Mouse (Mus musculus) embryonic stem cell, embryonic (primary cell): Measurements from ENCODE around the gene Pdia4.

ENCODE experiments used
- CTCF ChIA-PET, 4 experiments: fragments of 300-600 bp in 2 of 4; fragments of 350-600 bp in 2 of 4; sonication (Branson Sonifier 250); formaldehyde crosslinking; loops; one replicate each; lab custom pipeline; 2022; ENCODE audit warnings: inconsistent platforms in 2 of 4; lab: Charles Lee
- POLR2A ChIA-PET, 4 experiments: fragments of 300-600 bp in 2 of 4; fragments of 350-600 bp in 2 of 4; sonication (Branson Sonifier 250); formaldehyde crosslinking; loops; one replicate each; lab custom pipeline; 2022; ENCODE audit warnings: antibody characterized with exemption in 4 of 4, inconsistent platforms in 1 of 4; lab: Charles Lee

Pdia4 gene

DNA sequence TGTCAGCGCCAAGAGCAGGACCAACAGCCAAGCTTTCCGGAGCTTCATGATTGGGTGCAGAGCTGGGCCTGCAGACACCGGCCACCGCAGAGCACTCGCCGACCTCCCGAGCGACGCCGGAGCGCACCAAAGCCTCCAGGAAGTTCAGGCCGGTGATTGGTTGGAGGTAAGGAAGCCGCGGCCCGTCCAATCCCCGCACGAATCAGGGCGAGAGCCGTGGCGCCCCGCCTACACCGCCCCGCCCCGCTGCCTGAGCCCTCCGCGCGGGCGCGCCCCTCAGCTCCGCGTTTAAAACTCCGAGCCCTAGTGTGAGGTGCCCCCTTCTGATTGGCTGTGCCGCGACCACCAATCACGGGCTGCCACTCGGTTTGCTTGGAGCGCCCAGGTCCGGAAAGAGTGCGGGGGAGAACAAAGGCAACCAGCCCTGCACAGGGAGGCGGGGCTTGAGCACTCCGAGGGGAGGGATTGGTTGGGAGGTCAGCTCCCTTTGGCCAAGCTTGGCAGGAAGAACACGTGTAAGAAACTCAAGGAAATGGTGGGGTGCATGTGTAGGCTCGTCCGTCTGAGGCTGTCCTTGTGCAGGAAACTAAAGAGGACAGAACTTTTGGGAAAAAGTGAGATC lies at the start of gene Pdia4:
Gene Pdia4 (minus strand): TSS at position 174 of the 622 bp plus-strand sequence.
- POLR2A ChIA-PET, result interaction anchor here (0.6 to 11.4 kb wide), 51 partner anchors 8 to 1450 kb away, joined by 3 to 191 read pairs (median 5); partner anchors contain the start of genes Zfp398 (in 4 of the 4), Tra2a (in 1 of the 4), Zfp282 (in 1 of the 4) and Zfp786 (in 1 of the 4)
- CTCF ChIA-PET, result interaction anchor here in 3 of 4 experiments (0.6 to 2.4 kb wide), 15 partner anchors 14 to 1389 kb away, joined by 3 to 25 read pairs (median 4); partner anchors contain the start of genes Zfp398 (in 3 of the 3) and Zfp786 (in 1 of the 3)

DNA sequence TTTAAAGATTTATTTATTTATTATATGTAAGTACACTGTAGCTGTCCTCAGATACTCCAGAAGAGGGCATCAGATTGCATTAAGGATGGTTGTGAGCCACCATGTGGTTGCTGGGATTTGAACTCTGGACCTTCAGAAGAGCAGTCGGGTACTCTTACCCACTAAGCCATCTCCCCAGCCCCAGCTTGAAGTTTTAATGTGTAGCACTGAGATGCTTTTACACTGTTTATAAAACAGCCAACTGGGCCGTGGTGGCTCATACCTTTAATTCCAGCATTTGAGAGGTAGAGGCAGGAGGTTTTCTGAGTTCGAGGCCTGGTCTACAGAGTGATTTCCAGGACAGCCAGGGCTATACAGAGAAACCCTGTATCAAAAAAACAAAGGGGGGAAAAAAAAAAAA lies 44.5 kb upstream of the Pdia4 start:
- POLR2A ChIA-PET, result interaction anchor here in 1 of 4 experiments (0.6 to 0.8 kb wide), 2 partner anchors 19 to 20 kb away, joined by 3 read pairs; partner anchors contain the start of gene Zfp282
- CTCF ChIA-PET, result interaction anchor here in 2 of 4 experiments (1.1 to 1.3 kb wide), 3 partner anchors 19 to 159 kb away, joined by 3 to 4 read pairs (median 3); partner anchors contain the start of genes Zfp282 (in 1 of the 2) and Zfp398 (in 1 of the 2)

DNA sequence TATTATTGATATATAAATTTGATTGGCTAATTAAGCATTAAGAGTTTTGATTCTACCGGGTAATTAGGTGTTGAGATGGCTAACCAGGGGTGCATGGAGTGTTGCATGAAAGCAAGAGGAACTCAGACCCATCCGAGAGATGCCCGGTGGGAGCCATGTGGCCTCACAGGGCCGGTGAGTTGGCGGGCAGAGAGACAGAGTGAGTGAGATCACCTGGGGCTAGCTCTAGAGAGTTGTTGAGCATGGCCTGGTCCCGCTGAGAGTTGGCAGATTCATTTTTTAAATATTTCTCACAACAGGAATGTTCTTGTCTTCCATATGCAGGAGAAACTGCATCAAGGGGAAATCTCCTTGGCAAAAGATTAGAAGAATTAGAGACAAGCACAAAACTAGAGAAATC lies 44.0 kb upstream of the Pdia4 start:
- POLR2A ChIA-PET, result interaction anchor here in 1 of 4 experiments (2.9 kb wide), 1 partner anchor 11 kb away, joined by 23 read pairs; no protein-coding TSS in a partner anchor
- CTCF ChIA-PET, result interaction anchor here in 2 of 4 experiments (1.1 to 1.3 kb wide), 3 partner anchors 20 to 159 kb away, joined by 3 to 4 read pairs (median 3); partner anchors contain the start of genes Zfp282 (in 1 of the 2) and Zfp398 (in 1 of the 2)

DNA sequence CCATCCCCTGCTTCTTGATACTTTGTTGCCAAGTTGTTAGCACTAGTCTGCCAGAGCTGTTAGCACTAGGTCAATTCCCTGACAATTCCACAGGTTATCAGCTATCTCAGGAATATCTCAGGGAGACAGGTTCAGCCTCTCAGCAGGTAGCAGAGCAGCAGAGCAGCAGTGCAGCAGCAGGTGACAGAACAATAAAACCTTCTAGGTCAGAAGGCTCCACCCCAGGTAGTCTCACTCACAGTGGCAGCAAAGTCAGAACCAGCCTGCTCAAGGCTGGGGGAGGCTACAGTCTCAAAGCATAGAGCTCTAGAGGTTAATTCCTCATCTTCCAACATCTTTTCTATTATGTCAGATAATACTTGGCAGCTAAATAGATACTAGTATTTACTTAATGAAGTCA lies 32.5 kb upstream of the Pdia4 start:
- ChIA-PET POLR2A (interaction anchor here in 2 of 4 experiments (0.9 to 2.9 kb wide), 7 partner anchors 10 to 170 kb away, joined by 3 to 23 read pairs (median 4); partner anchors contain the start of genes Zfp398 (in 2 of the 2) and Zfp282 (in 1 of the 2)), CTCF (interaction anchor here in 3 of 4 experiments (0.6 to 1.5 kb wide), 4 partner anchors 10 to 131 kb away, joined by 3 to 13 read pairs (median 6); partner anchors contain the start of gene Zfp398 (in 3 of the 3))

DNA sequence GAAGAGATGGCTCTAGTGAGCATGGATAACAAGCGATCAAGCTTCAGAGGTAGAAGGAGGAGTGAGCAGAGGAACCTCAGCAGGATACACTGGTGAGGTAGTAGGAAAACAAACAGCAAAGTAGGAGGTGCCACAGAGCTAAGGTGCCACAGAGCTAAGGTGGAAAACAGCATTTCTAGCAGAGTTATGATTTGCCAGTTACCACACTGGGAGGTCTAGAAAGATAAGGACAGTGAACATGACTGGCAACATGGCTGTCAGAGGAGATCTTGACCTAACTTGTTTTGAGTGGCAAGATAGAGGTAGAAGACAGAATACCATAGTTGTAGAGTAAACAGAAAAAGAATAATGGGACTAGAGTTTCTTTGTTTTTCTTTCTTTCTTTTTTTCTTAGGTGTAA lies 29.1 kb upstream of the Pdia4 start:
- ChIA-PET POLR2A (no interaction called here), CTCF (no interaction called here)

DNA sequence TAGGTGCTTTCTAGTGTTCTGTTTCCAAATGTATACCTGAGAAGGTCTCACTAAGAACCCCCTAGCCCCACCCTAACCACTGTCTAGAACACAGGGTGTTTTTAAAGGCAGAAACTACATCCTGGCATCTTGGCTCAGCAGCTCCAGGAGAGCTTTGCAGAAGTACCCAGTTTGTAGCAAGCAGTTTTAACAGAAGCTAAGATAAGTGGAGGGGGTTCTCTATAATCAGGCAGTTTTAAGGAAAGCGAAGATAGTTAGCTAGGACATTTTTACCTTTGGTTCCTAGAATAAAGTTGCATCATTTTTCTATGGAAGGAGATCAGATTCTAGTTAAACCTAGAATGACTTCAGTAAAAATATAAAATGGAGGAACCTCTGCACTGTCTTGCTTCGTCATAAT lies 28.6 kb upstream of the Pdia4 start:
- POLR2A ChIA-PET, result no interaction called here
- CTCF ChIA-PET, result no interaction called here

DNA sequence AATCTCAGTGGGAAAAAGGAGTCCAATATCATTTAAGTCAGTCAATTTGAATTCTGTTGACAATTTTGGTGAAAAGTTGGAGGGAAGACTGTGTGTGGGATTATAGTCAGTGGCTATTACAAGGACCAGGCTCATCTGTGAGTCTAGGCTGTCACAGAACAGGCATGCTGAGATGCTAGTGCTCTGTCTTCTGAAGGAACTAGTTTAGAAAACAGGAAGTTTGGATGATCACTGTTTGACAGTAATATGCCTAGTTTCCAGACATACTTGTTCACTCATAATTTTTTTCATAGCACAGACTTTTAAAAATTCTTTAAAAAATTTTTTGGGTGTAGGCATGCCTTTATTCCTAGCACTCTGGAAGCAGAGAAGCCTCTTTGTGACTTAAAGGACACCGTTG lies 27.8 kb upstream of the Pdia4 start:
- CTCF ChIA-PET, result no interaction called here
- POLR2A ChIA-PET, result no interaction called here

DNA sequence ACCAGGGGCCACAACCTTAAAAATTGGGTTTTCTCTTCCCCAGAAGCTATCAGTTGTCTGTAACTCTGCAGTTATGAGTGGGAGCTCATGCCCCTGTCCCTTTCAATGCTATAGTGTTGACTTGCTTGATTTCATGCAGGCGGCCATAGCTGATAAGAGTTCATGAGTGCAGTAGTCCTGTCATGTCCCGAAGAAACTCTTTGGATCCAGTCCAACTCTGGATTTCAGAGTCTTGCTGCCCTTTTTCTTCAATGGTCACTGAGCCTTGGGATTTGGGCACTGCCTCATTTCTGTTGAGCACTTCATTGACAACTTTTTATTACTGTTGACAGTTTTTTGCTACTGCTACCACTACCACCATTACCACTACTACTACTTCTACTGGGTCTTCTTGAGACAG lies 24.4 kb upstream of the Pdia4 start:
- ChIA-PET CTCF (no interaction called here), POLR2A (interaction anchor here in 1 of 4 experiments (1.4 to 1.7 kb wide), 2 partner anchors 67 to 600 kb away, joined by 3 read pairs; no protein-coding TSS in a partner anchor)

DNA sequence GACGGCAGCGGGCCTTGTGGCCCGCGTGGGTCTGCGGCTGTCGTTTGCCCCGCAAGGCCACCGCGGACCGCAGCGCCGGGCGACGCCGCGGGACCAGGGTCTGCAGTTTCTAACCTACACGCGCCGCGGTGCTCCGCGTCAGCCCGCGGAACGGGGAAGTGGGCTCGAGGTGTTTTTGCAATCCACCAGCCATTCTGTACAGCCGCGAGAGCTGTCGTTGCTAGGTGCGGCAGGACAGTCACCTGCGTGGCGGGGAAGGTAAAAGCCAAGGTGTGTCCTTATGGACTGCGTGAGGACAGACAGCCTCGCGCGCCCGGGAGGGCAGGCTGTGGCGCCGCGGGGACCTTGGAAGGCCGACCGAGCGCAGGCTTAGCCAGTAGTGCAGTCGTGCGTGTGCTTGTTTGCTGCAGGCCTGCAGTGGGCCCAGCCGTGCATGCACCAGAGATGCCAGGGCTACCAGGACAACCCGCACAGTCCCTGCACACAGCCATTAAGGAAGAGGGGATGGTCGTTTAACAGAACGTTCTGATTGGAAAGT lies 22.8 kb upstream of the Pdia4 start:
- ChIA-PET CTCF (interaction anchor here (0.6 to 2.4 kb wide), 55 partner anchors 9 to 558 kb away, joined by 3 to 18 read pairs (median 4); partner anchors contain the start of genes Pdia4 (in 3 of the 4), Zfp282 (in 2 of the 4), Zfp746 (in 2 of the 4) and Zfp956 (in 1 of the 4)), POLR2A (interaction anchor here (0.5 to 3.7 kb wide), 53 partner anchors 9 to 877 kb away, joined by 3 to 30 read pairs (median 4); partner anchors contain the start of genes Pdia4 (in 4 of the 4), Ezh2 (in 1 of the 4), Zfp282 (in 1 of the 4) and Zfp956 (in 1 of the 4))

DNA sequence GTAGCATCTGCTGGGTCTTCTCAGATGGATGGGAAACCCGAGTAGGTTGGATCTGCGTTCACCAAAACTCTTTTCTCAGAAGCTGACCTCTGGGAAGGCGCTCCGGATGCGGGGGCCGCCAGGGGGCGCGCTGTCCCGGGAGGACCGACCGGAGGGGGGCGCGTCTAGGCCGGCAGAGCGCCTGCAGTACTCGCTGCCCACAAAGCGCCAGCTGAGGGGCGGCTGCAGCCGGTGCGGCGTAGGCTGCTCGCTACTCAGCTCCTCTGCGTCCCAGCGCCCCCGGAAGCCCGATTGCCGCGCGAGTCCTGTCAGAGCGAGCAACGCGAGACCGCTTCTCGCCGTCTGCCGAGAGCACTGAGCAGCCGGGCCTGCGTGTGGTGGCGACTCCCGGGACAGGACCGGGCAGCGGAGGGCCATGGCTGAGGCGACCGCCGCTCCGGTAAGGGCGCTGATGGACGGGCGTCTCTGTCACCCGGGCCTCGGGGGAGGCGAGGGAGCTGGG lies 22.3 kb upstream of the Pdia4 start, which contains the start of gene Zfp398:
Gene Zfp398 (plus strand): TSS at position 180 of the 502 bp plus-strand sequence.
- POLR2A ChIA-PET, result interaction anchor here (0.5 to 3.7 kb wide), 58 partner anchors 9 to 249 kb away, joined by 3 to 30 read pairs (median 4); partner anchors contain the start of genes Pdia4 (in 4 of the 4), Zfp956 (in 2 of the 4), Ezh2 (in 1 of the 4) and Zfp282 (in 1 of the 4)
- CTCF ChIA-PET, result interaction anchor here (0.6 to 2.4 kb wide), 63 partner anchors 9 to 254 kb away, joined by 3 to 18 read pairs (median 4); partner anchors contain the start of genes Pdia4 (in 3 of the 4), Zfp746 (in 3 of the 4), Zfp282 (in 2 of the 4) and Zfp956 (in 1 of the 4)

DNA sequence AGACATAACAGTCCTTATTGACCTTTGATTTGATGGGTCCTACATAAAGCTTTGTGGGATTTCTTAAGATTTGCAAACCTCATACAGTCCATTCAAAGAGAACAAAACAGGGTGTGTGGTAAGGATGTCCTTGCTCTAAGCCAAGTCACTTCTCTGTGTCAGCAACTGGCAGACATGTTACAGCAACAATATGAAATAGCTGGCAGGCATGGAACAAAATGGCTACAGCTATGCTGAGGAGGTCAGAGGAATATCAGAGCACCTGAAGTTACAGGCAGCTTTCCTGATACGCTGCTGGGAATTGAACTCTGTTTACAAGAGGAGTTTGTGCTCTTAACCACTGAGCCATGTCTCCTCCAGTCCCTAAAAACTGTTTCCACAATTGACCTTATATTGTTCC lies 19.0 kb upstream of the Pdia4 start:
- ChIA-PET CTCF (interaction anchor here (0.6 to 1.8 kb wide), 4 partner anchors 34 to 913 kb away, joined by 3 to 6 read pairs (median 4); no protein-coding TSS in a partner anchor), POLR2A (interaction anchor here in 3 of 4 experiments (0.6 to 1.6 kb wide), 6 partner anchors 9 to 44 kb away, joined by 3 to 6 read pairs (median 5); no protein-coding TSS in a partner anchor)

DNA sequence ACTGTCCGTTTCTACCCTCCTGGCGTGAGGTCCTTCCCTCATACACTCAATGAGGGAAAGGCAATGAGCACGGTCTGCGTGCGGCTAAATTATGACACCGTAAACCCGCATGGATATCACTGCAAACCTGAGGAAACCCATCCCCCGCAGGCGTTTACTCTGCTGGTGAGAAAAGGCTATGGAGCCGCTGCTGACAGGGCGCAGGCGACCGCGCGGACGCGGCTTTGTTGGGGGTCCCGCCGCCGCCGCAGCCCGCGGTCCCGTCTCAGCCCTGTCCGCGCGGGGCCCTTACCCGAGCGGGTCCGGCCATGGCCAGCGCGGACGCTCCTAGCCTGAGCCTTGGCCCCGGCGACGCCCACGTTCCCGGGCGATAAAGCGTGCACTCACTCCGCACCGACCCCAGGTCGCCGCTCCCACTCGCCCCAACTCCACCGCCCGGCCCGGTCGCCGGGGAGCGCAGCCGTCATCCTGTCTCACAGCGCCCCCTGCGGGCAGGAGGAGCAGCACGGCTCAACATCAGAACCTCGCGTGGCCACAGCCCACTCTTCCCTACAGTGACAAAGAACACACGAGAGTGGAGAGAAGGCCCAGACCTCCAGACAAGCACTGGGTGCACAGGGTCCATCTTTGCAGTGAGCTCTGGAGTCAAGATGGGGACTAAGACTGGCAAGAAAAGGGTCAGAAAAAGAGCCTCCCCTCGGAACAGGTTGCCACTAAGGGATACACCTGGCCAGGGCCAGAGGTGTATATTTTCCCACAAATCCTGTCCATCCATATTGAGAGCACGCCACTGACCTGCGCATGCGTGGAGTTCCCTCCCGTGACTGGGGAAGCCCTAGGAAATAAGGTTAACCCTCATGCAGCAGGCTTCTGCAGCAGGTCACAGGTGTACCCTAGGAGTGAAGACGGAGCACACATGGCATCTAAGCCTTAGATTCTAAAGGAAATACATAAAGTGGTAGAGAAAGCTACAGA lies 17.2 kb upstream of the Pdia4 start, which contains the start of gene Zfp786:
Gene Zfp786 (minus strand): TSS at position 764 of the 975 bp plus-strand sequence.
- ChIA-PET CTCF (interaction anchor here in 3 of 4 experiments (0.6 to 1.8 kb wide), 6 partner anchors 11 to 186 kb away, joined by 3 to 6 read pairs (median 3); partner anchors contain the start of gene Pdia4 (in 1 of the 3)), POLR2A (interaction anchor here (0.7 to 11.5 kb wide), 8 partner anchors 10 to 49 kb away, joined by 3 to 191 read pairs (median 4); partner anchors contain the start of gene Pdia4 (in 2 of the 4))

DNA sequence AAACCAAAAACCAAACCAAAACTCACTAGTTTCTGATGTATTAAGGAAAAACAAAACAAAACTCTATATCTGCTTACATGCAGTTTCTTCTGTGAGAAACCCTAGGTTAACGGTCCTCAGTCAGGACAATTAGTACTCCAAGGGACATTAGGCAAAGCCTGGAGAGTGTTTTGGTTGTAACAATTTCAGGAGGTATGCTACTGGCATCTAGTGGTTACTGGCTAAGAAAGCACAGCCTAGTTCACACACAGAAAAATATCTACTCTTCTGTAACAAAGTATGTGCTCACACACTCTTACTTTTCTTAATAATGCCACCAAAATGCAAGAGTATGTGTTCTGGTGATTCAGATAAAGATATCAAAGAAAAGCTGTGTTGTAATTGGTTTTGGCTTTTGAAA lies 15.7 kb upstream of the Pdia4 start:
- ChIA-PET POLR2A (interaction anchor here in 2 of 4 experiments (1.8 to 11.5 kb wide), 2 partner anchors 9 to 17 kb away, joined by 3 to 191 read pairs; partner anchors contain the start of gene Pdia4 (in 1 of the 2)), CTCF (interaction anchor here in 1 of 4 experiments (1.3 kb wide), 1 partner anchor 9 kb away, joined by 4 read pairs; no protein-coding TSS in a partner anchor)

DNA sequence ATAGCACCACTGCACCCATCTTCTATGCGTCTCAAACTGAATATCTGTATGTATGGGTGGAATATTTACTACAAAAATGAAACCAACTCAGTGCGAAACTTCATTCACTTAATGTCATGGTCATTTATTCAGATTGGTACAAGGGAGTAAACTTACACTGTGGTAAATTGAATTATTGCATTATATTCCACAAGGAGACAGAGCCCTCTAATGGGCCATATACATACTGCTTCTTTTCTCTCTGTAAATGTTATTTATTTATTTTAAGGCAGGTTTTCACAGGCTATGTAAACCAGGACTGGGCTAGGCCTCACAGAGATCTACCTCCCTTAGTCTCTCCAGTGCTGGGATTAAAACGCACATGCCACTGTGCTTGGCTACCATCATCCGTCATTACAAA lies 14.2 kb upstream of the Pdia4 start:
- ChIA-PET POLR2A (interaction anchor here in 1 of 4 experiments (9.3 to 11.5 kb wide), 2 partner anchors 15 to 35 kb away, joined by 100 to 191 read pairs; partner anchors contain the start of gene Pdia4), CTCF (interaction anchor here in 1 of 4 experiments (1.1 kb wide), 1 partner anchor 8 kb away, joined by 3 read pairs; the partner anchor contains the start of gene Zfp398)

DNA sequence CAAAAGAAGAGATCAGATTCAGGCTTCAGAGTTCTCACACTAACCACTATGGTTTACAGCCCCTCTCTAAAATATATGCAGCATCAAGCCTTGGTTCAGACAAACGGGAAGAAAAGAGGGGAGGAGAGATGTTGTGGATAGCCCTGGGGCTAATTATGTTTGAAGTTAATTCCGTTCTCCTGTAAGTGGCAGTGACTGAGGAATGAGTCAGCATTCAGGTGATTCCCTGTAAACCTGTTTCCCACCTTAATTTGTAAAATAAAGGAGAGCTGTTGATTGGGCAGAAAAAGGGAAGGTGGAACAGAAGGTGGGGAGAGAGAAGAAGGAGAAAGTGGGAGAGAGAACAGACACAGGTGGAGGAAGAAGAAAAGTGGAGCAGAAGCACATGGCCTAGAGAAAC lies 11.0 kb upstream of the Pdia4 start:
- ChIA-PET CTCF (interaction anchor here in 3 of 4 experiments (0.9 to 2.8 kb wide), 4 partner anchors 11 to 25 kb away, joined by 4 to 9 read pairs (median 4); partner anchors contain the start of gene Zfp398 (in 3 of the 3)), POLR2A (interaction anchor here in 3 of 4 experiments (1.0 to 11.5 kb wide), 25 partner anchors 8 to 155 kb away, joined by 3 to 191 read pairs (median 6); partner anchors contain the start of genes Pdia4 (in 3 of the 3) and Zfp398 (in 3 of the 3))

DNA sequence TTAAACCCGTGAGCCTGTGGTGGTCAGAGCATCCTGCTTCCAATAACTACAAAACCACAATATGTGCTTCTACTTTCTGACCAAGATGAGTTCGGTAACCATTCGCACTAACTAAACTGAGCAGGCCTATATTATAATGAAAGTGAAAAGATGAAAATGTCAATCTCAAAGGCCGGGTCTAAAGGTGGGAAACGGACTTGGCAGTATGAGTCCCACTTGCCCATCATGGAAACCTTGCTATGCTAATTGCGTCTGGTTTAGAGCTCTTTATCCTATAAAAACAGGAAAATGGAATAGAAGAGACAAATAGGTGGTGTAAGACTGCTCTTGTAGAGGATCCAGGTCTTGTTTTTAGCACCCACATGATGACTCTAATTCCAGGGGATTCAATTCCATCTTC lies 8.5 kb upstream of the Pdia4 start:
- POLR2A ChIA-PET, result interaction anchor here in 2 of 4 experiments (1.2 to 11.5 kb wide), 8 partner anchors 8 to 44 kb away, joined by 3 to 191 read pairs (median 12); partner anchors contain the start of genes Pdia4 (in 2 of the 2) and Zfp398 (in 2 of the 2)
- CTCF ChIA-PET, result interaction anchor here in 1 of 4 experiments (3.6 kb wide), 1 partner anchor 13 kb away, joined by 18 read pairs; the partner anchor contains the start of gene Zfp398
